Mouse (Mus musculus) hindbrain, embryonic 12.5 days (tissue): Measurements from ENCODE around the gene Ccdc148. TPM values are rescaled to one million over a fixed set of nuclear protein-coding genes. Genes with fewer than 3 reads are reported as not detected.

Source experiments
- ATAC-seq: fragments of 200-750 bp; cut with Nextera tagmentation; 2 replicates; pipeline ENCODE4 v1.8.0; 2017; ENCODE audit warnings: moderate TSS enrichment; ENCODE audit not compliant: low FRiP score
- H3K27ac ChIP-seq: fragments of 300-500 bp; sonication (generic); 2 replicates; pipeline ENCODE4 v1.5.1; 2016; ENCODE audit warnings: mild to moderate bottlenecking
- H3K27me3 ChIP-seq: fragments of 300-500 bp; sonication (generic); 2 replicates; pipeline ENCODE4 v1.6.1; 2016; ENCODE audit warnings: mild to moderate bottlenecking
- H3K36me3 ChIP-seq: fragments of 300-500 bp; sonication (generic); 2 replicates; pipeline ENCODE4 v1.6.1; 2016; ENCODE audit warnings: mild to moderate bottlenecking
- H3K4me1 ChIP-seq: fragments of 300-500 bp; sonication (generic); 2 replicates; pipeline ENCODE4 v1.6.1; 2016
- H3K4me2 ChIP-seq: fragments of 300-500 bp; sonication (generic); replicated peaks from 2 replicates; pipeline ENCODE4 v1.6.1; 2016; ENCODE audit warnings: mild to moderate bottlenecking
- H3K4me3 ChIP-seq: fragments of 300-500 bp; sonication (generic); 2 replicates; pipeline ENCODE4 v1.5.1; 2016; ENCODE audit warnings: mild to moderate bottlenecking
- H3K9ac ChIP-seq: fragments of 300-500 bp; sonication (generic); 2 replicates; pipeline ENCODE4 v1.6.1; 2016; ENCODE audit warnings: mild to moderate bottlenecking, moderate library complexity
- H3K9me3 ChIP-seq: fragments of 300-500 bp; sonication (generic); replicated peaks from 2 replicates; pipeline ENCODE4 v1.6.1; 2016; ENCODE audit warnings: mild to moderate bottlenecking
- WGBS: fragments of 180-500 bp; shearing (Covaris S2); methylation state at CpG from one replicate; pipeline ENCODE4 v1.1.7; 2016; 5-methylcytosine and 5-hydroxymethylcytosine counted together
- polyA plus RNA-seq: library from polyadenylated mRNA; unstranded; fragments of >200 nt; fragmentation: Nextera tagmentation; extraction: Ambion mirVana; gene quantifications from 2 replicates; pipeline ENCODE4 v1.2.1, GENCODE M21; 2016

Gene Ccdc148
- polyA plus RNA-seq, 1 experiment from 2014 or later: 2.6 TPM

- Histone ChIP-seq H3K4me2 (no peak overlapping the region), H3K9me3 (no peaks in the 10 kb centered on the region), H3K4me1 (peaks cover 3% of the 10 kb centered on the region; the same call in 1 of the 2 replicates), H3K9ac (no peak overlapping the region), H3K27me3 (no peaks in the 10 kb centered on the region), H3K27ac (no peak overlapping the region), H3K4me3 (no peak overlapping the region), H3K36me3 (peaks cover 6% of the 10 kb centered on the region; the same call in 1 of the 2 replicates)
- WGBS: 87% methylated on average over 10 of the region's 10 CpGs
- ATAC-seq: no peak
Observed at GRCm38 (mm10) chr2:59190186-59190585, 29.7 kb upstream of the Ccdc148 start.

- H3K4me3 ChIP-seq: no peak overlapping the region
- 94% methylated on average over 5 of the region's 5 CpGs for WGBS
- no peak overlapping the region for H3K4me2 ChIP-seq
- H3K36me3 ChIP-seq: peaks cover 6% of the 10 kb centered on the region; the same call in 1 of the 2 replicates
- H3K27ac ChIP-seq: no peak overlapping the region
- peaks cover 3% of the 10 kb centered on the region; the same call in 1 of the 2 replicates for H3K4me1 ChIP-seq
- H3K9ac ChIP-seq: no peak overlapping the region
- no peak for ATAC-seq
- H3K27me3 ChIP-seq: no peaks in the 10 kb centered on the region
- H3K9me3 ChIP-seq: no peaks in the 10 kb centered on the region
Observed at GRCm38 (mm10) chr2:59189661-59190185, 29.2 kb upstream of the Ccdc148 start.

GRCm38 (mm10) chr2:59188306-59188705 is 27.8 kb upstream of the Ccdc148 start:
- Histone ChIP-seq H3K4me1 (peaks cover 3% of the 10 kb centered on the region; the same call in 1 of the 2 replicates), H3K27me3 (no peaks in the 10 kb centered on the region), H3K9me3 (no peaks in the 10 kb centered on the region), H3K27ac (no peak overlapping the region), H3K9ac (no peak overlapping the region), H3K4me3 (no peak overlapping the region), H3K36me3 (peaks cover 6% of the 10 kb centered on the region; the same call in 1 of the 2 replicates), H3K4me2 (no peak overlapping the region)
- 86% methylated on average over 8 of the region's 8 CpGs for WGBS
- no peak for ATAC-seq

- Histone ChIP-seq H3K4me2 (no peak overlapping the region), H3K36me3 (peaks cover 6% of the 10 kb centered on the region; the same call in 1 of the 2 replicates), H3K27ac (no peak overlapping the region), H3K9ac (no peak overlapping the region), H3K4me1 (peaks cover 3% of the 10 kb centered on the region; the same call in 1 of the 2 replicates), H3K4me3 (no peak overlapping the region), H3K27me3 (no peaks in the 10 kb centered on the region), H3K9me3 (no peaks in the 10 kb centered on the region)
- 94% methylated on average over 6 of the region's 6 CpGs for WGBS
- ATAC-seq: no peak
Observed at GRCm38 (mm10) chr2:59186966-59187365, 26.5 kb upstream of the Ccdc148 start.

GRCm38 (mm10) chr2:59186122-59186521 is 25.6 kb upstream of the Ccdc148 start:
- 96% methylated on average over 8 of the region's 8 CpGs for WGBS
- Histone ChIP-seq H3K9me3 (no peaks in the 10 kb centered on the region), H3K27me3 (no peaks in the 10 kb centered on the region)

GRCm38 (mm10) chr2:59184107-59185064 is 23.9 kb upstream of the Ccdc148 start:
- no peak overlapping the region for H3K4me2 ChIP-seq
- H3K27ac ChIP-seq: no peak overlapping the region
- no peak overlapping the region for H3K4me3 ChIP-seq
- ATAC-seq: no peak
- WGBS: 95% methylated on average over 11 of the region's 11 CpGs
- no peak overlapping the region for H3K9ac ChIP-seq
- no peaks in the 10 kb centered on the region for H3K9me3 ChIP-seq
- peaks cover 6% of the 10 kb centered on the region; the same call in 1 of the 2 replicates for H3K4me1 ChIP-seq
- H3K36me3 ChIP-seq: peaks cover 6% of the 10 kb centered on the region; the same call in 1 of the 2 replicates
- no peaks in the 10 kb centered on the region for H3K27me3 ChIP-seq

More at GRCm38 (mm10) chr2:59186122-59186521, 25.6 kb upstream of the Ccdc148 start:
- H3K9ac ChIP-seq: no peak overlapping the region
- peaks cover 2% of the 10 kb centered on the region; the same call in 1 of the 2 replicates for H3K4me1 ChIP-seq
- no peak overlapping the region for H3K27ac ChIP-seq
- H3K4me3 ChIP-seq: no peak overlapping the region
- no peak for ATAC-seq
- no peak overlapping the region for H3K4me2 ChIP-seq
- H3K36me3 ChIP-seq: peaks cover 6% of the 10 kb centered on the region; the same call in 1 of the 2 replicates

- no peak overlapping the region for H3K9ac ChIP-seq
- H3K4me3 ChIP-seq: no peak overlapping the region
- H3K4me2 ChIP-seq: no peak overlapping the region
- peaks cover 11% of the 10 kb centered on the region; the same call in 1 of the 2 replicates for H3K4me1 ChIP-seq
- peaks cover 6% of the 10 kb centered on the region; the same call in 1 of the 2 replicates for H3K36me3 ChIP-seq
- H3K27ac ChIP-seq: no peak overlapping the region
- H3K27me3 ChIP-seq: no peaks in the 10 kb centered on the region
- H3K9me3 ChIP-seq: no peaks in the 10 kb centered on the region
- no peak for ATAC-seq
- 79% methylated on average over 4 of the region's 4 CpGs for WGBS
Observed at GRCm38 (mm10) chr2:59183541-59183940, 23.1 kb upstream of the Ccdc148 start.

GRCm38 (mm10) chr2:59181321-59182113 is 21.0 kb upstream of the Ccdc148 start:
- Histone ChIP-seq H3K4me2 (no peak overlapping the region), H3K27ac (no peak overlapping the region), H3K27me3 (no peaks in the 10 kb centered on the region), H3K36me3 (no peaks in the 10 kb centered on the region), H3K4me1 (peaks cover 19% of the 10 kb centered on the region; the same call in 1 of the 2 replicates), H3K9me3 (no peaks in the 10 kb centered on the region), H3K4me3 (no peak overlapping the region), H3K9ac (no peak overlapping the region)
- ATAC-seq: no peak
- 84% methylated on average over 15 of the region's 15 CpGs for WGBS

GRCm38 (mm10) chr2:59179487-59179886 is 19.0 kb upstream of the Ccdc148 start:
- 58% methylated on average over 5 of the region's 5 CpGs for WGBS
- no peak overlapping the region for H3K27ac ChIP-seq
- H3K9me3 ChIP-seq: no peaks in the 10 kb centered on the region
- no peak overlapping the region for H3K4me3 ChIP-seq
- no peaks in the 10 kb centered on the region for H3K27me3 ChIP-seq
- peaks cover 19% of the 10 kb centered on the region; the same call in 1 of the 2 replicates for H3K4me1 ChIP-seq
- H3K9ac ChIP-seq: no peak overlapping the region
- no peak overlapping the region for H3K4me2 ChIP-seq
- H3K36me3 ChIP-seq: no peaks in the 10 kb centered on the region
- ATAC-seq: no peak

- no peak overlapping the region for H3K4me3 ChIP-seq
- no peaks in the 10 kb centered on the region for H3K9me3 ChIP-seq
- H3K4me1 ChIP-seq: peaks cover 19% of the 10 kb centered on the region; the same call in 1 of the 2 replicates
- no peak overlapping the region for H3K27ac ChIP-seq
- no peak overlapping the region for H3K4me2 ChIP-seq
- H3K27me3 ChIP-seq: no peaks in the 10 kb centered on the region
- no peak for ATAC-seq
- H3K9ac ChIP-seq: no peak overlapping the region
- no peaks in the 10 kb centered on the region for H3K36me3 ChIP-seq
- 82% methylated on average over 4 of the region's 4 CpGs for WGBS
Observed at GRCm38 (mm10) chr2:59178960-59179359, 18.5 kb upstream of the Ccdc148 start.

GRCm38 (mm10) chr2:59178191-59178590 is 17.7 kb upstream of the Ccdc148 start:
- 72% methylated on average over 8 of the region's 8 CpGs for WGBS
- ATAC-seq: peak; percentile 38; the same call in 1 of the 2 replicates
- no peak overlapping the region for H3K4me2 ChIP-seq

More at GRCm38 (mm10) chr2:59178191-59178590, 17.7 kb upstream of the Ccdc148 start:
- Histone ChIP-seq H3K4me3 (no peak overlapping the region), H3K9ac (no peak overlapping the region), H3K27me3 (no peaks in the 10 kb centered on the region), H3K36me3 (no peaks in the 10 kb centered on the region), H3K27ac (no peak overlapping the region), H3K4me1 (peaks cover 19% of the 10 kb centered on the region; the same call in 1 of the 2 replicates), H3K9me3 (no peaks in the 10 kb centered on the region)
